Mouse (Mus musculus): Measurements from ENCODE around the gene Oas1e.
"Not testable (repeated sequence)": the region's sequence is repeated elsewhere in the genome, so short reads cannot be mapped to it uniquely, and the experiment has no call there.

The Oas1e gene

DNA sequence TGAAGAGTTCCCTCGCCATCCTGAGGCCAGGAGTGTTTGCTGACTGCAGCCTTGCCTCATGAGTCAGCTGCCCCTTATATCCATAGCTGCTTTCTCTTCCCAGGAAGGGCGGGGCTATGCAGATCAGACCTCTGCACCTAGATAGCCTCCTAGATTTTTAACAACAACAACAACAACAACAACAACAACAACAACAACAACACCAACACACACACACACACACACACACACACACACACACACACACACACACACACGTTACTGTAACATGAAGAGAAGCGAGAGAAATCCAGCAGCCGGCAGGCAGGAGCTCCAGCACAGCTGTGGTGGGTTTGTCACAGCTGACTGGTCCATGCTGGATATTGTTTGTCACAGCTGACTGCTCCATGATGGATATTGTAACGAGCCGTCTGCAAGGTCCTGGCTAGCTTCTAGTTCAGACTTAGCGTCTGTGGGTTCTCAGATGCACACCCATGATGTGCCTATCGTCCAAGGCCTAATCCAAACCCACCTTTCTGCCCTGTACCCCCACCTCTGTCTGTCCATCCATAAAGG is at the start of gene Oas1e:
TSS of gene Oas1e (minus strand) at position 51 of the 555 bp plus-strand sequence.
- peak in 1 of 2 experiments; percentile 64 for DNase-seq

DNA sequence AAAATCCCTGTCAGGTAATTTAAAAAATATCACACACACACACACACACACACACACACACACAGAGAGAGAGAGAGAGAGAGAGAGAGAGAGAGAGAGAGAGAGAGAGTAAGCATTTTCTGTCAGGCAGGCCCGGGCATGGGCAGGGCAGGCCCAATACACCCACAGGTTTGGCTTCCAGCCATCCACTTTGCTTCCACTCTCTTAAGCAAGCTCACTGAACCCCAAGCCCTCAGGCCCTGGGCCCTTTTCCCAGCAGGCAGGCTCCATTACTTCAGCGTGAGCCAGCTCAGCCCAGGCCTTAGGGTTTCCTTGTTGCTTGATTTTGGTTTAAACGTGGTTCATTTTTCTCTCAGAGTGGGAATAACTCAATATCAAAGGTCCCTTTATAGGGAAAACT is 49.4 kb upstream of the Oas1e start:
- no peak for DNase-seq

DNA sequence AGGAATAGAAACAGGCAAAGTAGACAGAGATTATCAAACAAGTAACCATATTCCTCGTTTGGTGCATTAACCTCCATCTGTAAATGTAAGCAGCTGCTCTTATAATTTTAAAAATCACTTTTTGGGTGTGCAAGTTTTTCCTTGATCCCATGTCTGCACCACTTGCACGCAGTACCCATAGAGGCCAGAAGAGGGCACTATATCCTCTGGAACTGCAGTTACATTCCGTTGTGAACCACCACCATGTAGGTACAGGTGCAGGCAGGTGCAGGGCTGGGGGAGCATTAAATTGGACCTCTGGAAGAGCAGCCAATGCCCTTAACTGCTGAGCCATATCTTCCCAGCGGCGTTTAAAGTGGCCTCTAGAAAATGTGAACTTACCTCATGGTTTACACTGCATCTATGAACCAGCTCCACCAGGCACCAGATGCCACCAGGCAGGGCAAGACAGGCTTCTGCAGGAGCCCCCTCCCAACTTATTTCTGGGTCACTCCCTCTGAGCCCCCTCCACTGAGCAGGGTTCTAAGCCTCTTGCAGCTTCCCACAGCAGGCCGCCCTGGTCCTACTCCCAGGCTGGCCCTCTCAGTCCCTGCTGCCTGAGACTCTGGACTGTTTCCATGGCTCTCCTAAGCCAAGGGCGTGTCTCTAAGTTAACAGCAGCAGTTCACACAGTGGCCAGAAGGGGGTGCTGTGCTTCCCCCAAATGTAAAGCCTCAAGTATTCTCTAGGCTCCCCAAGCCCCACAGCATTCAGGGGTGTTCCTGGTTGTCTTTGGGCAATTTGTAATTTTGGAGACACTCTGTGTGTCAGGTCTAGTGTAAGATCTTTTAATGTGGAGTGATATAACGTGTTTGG is 41.6 kb upstream of the Oas1e start:
- peak in 1 of 2 experiments; percentile 42 for DNase-seq

DNA sequence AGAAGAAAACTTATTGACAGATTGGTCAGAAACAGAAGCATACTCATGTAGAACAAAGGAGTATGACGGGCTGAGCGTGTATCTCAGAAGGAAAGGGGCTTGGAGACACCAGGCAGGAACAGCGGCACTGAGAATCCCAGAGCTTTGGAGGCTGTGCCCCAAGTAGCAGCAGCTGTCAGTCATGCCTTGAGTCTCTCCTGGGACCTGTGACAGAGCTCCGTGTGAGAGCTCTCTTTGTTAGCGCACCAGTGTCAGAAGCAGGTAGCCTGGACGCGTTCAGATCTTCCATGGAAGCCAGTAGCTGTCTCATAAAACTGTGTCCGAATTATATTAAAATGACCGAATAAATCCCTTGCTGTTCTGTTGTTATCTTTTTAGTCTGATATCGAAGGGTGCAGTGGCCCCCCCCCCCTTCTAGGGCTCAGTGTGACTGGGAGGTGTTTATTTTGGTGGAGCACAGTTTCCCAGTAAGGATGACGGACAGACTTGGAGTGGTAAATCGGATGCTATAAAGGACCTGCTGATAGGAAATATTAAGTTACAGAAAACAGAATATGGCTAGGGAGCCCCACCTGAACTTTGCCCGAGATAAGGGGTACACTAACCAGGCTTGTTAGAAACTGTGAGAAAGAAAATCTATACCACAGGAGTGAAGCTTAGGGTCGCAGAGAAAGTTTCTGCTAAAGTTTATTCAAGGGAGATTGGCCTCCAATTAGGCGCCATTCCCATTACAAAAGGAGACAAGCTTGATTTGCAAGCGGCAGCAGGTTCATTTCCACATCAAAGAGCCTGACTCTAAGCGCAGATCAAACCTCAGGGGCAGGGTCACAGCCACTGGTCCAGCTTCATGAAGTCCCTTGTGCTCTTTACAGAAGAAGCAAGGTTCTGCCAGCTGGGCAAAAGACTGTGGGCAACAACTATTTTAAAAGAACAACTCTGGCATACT is 38.3 kb upstream of the Oas1e start:
- no peak for DNase-seq

DNA sequence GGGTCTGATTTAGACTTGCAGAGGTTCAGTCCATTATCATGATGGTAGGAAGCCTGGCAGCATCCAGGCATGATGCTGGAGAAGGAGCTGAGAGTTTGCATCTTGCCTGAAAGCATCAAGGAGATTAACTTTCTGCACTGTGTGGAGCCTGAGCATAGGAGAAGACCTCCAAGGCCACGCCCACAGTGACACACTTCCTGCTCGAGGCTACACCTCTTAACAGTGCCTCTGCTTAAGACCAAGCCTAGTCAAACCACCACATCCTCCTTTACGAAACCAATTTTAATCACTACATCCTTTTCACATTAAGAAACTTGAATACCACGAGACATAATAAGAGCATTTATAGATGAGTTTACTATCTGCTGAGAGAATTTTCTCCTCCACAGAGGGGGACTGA is 35.7 kb upstream of the Oas1e start:
- DNase-seq: no peak

DNA sequence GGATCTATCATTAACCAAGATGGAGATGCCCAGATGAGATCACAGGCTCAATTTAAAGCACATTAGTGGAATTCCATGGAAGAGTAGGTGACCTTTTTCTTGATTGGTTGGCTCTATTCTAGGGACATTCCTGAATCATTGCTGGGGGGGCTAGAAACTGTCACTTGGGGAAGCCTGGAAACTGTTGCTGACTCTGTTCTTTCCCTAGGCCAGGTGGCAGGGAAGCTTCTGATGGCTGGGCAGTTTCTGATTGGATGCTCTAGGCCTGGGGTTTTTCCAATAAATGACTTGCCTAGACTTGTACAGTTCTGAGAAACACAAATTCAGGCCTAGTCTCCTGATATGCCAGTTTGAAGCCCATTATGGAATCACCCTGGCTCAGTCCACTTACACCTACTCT is 23.7 kb upstream of the Oas1e start:
- no peak for DNase-seq

DNA sequence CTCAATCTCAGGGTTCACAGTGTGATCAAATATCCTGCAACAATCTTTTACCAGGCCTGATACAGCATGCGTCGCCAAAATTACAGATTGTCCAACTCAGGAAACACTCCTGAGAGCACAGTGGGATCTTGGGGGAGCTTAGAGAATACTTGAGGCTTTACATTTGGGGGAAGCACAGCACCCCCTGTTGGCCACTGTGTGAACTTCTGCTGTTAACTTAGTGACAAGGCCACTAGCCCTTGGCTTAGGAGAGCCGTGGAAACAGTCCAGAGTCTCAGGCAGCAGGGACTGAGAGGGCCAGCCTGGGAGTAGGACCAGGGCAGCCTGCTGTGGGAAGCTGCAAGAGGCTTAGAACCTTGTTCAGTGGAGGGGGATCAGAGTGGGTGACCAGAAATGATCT is 20.6 kb upstream of the Oas1e start:
- DNase-seq: peak in 1 of 2 experiments; percentile 28

DNA sequence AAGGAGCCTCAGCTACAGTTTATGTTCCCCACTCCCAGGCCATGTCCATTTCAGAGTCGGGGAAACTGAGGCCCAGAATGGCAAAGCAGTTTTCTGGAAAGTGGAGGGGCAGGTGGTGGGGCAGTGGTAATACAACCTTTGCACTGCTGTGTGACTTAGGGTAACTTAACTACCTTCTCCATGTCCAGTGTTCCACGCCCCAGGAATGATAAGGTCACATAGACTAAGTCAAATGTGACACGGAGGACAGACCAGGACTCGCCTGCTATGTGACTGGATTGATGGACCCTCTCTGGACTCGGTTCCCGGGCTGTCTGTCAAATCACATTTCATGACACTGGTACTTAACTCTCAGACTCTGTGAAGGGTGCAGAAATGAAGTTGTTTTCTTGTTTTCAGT is 17.7 kb upstream of the Oas1e start:
- no peak for DNase-seq

DNA sequence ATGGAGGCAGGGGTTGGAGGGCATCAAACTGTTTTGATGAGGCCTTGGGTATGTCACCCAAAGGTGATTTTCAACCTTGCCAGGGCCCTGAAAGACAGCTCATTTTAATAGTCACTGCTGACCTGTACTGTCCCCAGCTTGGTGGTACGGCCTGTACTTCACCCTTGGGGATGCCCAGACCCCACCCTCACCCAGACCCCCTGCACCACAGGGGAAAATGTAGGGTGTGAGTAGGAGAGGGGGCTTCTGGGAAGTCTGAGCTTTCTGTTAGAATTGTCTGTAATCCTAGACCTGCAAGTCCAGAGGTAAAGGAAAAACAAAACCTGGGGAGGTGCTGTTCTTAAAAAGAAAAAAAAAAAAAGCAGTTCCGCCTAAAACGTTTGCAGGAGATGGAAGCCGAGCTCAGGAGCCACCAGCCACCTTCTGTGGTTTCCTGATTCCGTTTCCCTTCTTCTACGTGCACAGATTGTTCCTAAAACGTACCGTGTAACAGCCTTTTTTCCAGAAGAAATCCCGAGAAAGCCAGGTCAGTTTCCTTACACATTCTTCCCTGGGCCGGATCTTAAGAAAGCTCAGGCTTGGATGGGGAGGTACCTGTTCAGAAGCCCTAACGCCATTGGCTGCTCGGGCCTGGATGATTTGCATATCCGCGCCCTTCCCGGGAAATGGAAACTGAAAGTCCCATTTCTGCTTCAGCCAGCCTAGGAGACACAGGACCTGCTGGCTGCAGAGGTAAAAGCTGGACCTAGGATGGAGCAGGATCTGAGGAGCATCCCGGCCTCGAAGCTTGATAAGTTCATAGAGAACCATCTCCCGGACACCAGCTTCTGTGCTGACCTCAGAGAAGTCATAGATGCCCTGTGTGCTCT is 16.9 kb upstream of the Oas1e start, which contains the start of gene Oas1c:
TSS of gene Oas1c (minus strand) at position 564 of the 869 bp plus-strand sequence.
- DNase-seq: peak; percentile 88

DNA sequence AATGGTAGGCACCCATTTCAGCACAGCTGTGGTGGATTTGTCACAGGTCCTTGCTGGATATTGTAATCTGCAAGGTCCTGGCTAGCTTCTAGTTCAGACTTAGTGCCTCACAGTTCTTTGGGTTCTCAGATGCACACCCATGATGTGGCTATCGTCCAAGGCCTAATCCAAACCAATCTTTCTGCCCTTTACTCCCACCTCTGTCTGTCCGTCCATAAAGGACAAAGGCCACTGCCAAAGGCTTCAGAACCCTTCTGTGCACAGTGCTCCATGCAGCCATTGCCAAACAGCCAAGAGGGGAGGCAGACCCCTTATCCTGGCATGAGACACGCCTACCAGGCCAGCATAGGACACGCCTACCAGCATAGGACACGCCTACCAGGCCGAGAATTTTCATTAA is 13.8 kb upstream of the Oas1e start:
- no peak for DNase-seq

DNA sequence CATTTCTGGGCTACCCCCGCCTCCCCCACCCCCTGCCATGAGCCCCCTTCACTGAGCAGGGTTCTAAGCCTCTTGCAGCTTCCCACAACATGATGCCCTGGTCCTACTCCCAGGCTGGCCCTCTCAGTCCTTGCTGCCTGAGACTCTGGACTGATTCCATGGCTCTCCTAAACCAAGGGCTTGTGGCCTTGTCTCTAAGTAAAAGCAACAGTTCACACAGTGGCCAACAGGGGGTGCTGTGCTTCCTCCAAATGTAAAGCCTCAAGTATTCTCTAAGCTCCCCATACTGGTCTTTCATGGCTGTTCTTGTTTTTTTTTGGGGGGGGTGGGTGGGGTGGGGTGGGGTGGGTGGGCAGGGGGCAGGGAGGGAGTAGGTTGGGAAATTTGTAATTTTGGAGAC is 11.1 kb upstream of the Oas1e start:
- peak in 1 of 2 experiments; percentile 49 for DNase-seq

DNA sequence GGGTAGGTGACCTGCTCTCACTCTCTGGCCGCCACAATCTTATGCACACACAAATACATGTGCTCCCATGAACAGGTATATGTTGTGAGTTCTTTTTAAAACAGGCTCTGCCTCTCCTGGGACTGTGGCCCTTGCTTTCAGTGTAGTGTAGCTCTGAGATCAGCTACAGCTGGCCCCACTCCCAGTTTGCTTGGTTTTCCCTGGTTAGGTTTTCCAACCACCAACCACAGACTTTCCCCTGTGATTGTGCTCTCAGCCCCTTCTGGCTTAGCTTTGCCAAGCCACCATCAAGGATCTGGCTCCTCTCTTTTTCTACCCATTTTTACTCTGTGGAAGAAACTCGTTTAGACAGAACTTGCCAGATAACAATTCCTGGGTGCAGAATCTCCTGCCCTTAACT is 8.3 kb upstream of the Oas1e start:
- DNase-seq: no peak

DNA sequence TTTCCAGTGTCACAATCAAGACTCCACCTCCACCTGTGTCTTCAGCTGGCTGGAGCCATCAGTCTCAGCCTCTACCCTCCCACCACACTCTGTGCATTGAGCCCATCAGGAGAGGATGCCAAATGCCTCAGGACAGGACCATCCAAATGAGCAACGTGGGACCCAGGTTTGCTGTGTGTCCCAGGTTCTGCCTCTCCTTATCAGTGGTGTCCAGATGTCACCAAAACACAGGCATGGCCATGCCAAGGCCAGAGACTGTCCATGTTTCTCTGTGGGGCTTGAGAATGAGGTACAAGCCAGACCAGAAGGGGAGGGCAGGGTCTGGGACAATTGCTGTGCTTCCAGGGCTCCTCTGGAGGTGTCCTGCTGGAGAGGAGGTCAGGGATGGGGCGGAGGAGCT is 3.6 kb upstream of the Oas1e start:
- DNase-seq: not testable (repeated sequence)

DNA sequence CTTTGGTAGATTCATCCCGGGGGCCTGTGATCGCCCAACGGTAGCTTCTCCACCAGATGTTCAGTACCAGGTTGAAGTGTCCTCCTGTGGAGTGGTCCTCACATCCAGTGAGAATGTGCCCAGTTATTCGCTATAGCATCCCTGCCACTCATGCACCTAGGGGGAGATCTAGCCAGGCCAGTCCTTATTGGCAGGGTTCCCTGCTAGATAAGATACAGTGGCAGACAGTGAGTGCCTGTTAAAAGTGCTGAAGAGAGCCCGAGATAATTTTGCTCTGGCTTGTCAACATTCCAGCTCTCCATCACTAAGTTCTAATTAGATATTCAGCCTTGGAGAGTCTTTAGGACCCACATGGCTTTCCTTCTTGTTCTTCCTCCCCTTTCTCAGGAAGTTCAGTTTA is 2.8 kb upstream of the Oas1e start:
- DNase-seq: not testable (repeated sequence)

DNA sequence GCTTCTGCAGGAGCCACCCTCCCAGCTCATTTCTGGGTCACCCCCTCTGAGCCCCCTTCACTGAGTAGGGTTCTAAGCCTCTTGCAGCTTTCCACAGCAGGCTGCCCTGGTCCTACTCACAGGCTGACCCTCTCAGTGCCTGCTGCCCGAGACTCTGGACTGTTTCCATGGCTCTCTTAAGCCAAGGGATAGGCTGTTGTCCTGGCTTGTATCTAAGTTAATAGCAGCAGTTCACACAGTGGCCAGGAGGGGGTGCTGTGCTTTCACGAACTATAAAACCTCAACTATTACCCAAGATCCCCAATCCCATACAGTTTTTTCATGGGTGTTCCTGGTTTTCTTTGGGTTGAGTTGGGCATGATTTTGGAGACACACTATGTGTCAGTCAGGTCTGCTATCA is 2.3 kb downstream of the Oas1e start:
- DNase-seq: peak in 1 of 2 experiments; percentile 49

DNA sequence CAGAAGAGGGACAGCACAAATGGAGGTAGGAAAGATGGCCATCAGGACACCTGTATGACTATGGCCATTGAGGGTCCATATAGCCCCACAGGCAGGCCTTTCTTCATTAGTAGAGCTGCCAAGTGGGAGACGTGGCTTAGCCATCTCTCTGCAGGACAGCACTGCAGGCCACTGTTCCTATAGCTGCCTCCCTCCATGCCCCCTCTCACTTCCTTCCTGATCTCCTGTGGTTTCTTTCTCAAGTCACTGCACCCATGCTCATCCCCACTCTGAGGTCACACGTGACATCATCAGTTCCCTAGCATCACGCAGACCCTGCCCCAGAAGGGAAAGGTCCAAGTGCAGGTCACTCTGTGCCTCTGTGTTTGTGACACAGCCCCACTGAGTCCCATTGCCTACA is 8.3 kb downstream of the Oas1e start:
- no peak for DNase-seq

DNA sequence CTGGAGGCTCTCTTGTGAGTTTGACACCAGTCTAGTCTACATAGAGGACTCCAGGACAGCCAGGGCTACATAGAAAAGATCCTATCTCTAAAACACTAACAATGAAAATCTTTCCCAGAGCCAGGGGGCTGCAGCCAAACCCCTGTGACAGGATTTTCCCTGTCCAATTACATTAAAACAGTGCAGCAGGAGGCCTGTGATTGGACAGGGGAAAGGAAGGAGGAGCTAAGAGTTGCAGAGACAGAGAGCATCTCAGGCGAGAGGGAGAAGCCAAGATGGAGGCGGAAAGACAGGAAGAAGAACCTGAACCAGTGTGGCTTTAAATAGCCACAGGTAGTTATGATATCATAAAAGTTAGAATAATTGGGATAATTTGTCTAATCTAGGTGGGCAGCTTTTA is 12.9 kb downstream of the Oas1e start:
- DNase-seq: no peak

DNA sequence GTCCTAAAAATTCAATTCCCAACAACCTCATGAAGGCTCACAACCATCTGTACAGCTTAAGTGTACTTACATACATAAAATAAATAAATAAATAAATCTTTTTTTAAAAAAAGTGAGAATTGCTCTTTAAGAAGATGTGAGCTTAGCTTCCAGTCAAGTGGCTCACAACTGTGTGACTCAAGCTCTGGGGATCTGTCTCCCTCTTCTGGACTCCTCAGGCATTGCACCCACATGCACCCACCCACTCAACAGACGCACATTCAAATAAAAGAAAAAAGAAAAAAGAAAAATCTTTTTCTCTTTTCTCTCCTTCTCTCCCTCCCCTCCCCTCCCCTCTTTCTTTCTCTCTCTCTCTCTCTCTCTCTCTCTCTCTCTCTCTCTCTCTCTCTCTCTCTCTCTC is 13.7 kb downstream of the Oas1e start:
- DNase-seq: no peak

DNA sequence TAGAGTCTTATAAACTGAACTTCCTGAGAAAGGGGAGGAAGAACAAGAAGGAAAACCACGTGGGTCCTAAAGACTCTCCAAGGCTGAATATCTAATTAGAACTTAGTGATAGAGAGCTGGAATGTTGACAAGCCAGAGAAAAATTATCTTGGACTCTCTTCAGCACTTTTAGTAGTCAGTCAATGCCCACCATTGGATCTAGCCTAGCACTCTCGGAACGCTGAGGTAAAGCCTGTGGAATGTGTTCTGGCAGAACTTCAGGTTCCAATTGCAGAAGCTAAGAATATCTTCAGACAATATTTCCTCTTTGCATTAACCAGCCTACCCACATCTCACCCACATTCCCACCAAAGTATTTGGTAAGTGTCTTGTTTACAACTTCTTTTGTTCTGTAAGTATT is 15.4 kb downstream of the Oas1e start:
- no peak for DNase-seq

DNA sequence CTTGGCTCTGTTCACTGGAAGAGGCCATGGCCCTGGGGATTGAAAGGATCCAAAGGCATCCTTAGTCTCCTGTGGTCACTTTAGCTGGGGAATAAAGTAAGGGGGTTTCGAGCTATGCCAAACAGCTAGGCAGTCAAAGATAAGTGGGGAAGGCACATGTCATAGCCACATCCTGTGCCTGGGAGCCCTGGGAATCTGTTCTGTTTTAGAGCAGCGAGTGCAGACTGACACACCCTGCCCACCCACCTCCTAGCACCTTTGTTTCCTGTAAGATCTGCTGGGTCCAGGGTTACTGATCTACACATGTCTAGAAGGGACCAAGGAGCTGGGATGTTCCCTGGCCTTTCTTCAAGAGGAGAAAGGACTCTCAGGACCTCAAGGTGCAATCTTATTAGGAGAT is 16.4 kb downstream of the Oas1e start:
- no peak for DNase-seq

DNA sequence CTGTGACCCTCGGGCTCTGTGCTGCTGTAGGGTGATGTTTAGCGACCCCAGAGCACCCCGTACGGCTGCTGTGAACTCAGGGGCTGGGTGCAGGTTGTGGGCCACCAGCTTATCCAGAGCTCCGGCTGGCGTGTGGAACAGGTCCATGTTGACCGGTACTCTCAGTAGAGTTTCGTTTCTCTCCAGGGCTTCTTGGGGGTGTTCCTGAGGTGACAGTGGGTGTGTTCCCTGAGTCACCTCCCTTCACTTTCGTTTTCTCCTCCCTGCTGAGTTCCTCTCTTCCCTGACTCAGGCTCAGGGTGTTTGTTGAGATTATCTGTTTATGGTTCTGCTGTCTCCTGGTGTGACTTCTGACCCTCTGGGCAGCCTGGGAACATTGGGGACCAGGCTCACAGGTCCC is 17.9 kb downstream of the Oas1e start, which contains the start of gene Oas3:
TSS of gene Oas3 (minus strand) at position 184 of the 400 bp plus-strand sequence.
- no peak for DNase-seq

DNA sequence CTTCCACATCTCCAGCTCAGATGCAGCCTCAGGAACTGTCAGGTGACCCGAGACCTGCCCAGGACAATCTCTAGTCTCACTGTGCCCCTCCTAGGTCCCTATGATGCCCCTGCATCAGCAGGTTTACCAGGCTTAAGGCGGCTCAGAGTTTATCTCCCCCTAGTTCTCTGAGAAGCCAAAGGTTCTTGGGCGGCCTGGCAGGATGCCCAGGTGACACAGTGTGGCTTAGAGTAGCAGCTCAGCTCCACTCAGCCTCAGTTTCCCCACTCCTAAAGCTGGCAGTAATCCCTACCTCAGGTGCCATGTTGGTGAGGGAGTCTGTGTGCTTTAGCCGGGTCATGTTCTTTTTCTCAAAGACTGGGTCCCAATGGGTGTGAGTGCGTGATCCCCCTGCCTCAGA is 18.5 kb downstream of the Oas1e start:
- DNase-seq: no peak

Measured in lung, postnatal 4 days (tissue).